Mouse (Mus musculus): ENCODE results near the gene Cdkn1b.
A peak's percentile ranks its signal among the peaks of the same experiment; 100 is the strongest.

The Cdkn1b gene

GRCm38 (mm10) chr6:134920190-134921013, at the start of gene Cdkn1b:
Gene Cdkn1b (plus strand): TSS chr6:134920401.
- peak; percentile 91 for ATAC-seq (ENCODE audit: low TSS enrichment)

GRCm38 (mm10) chr6:134870887-134871286, 49.3 kb upstream of the Cdkn1b start:
- peak; percentile 24; the same call in 1 of the 2 replicates for ATAC-seq (ENCODE audit: low TSS enrichment)

GRCm38 (mm10) chr6:134872236-134872635, 48.0 kb upstream of the Cdkn1b start:
- ATAC-seq (ENCODE audit: low TSS enrichment), result no peak

- ATAC-seq (ENCODE audit: low TSS enrichment), result no peak
Measured at GRCm38 (mm10) chr6:134873018-134873417, 47.2 kb upstream of the Cdkn1b start.

GRCm38 (mm10) chr6:134876795-134877194, 43.4 kb upstream of the Cdkn1b start:
- ATAC-seq (ENCODE audit: low TSS enrichment), result no peak; the same call in 1 of the 2 replicates

GRCm38 (mm10) chr6:134877276-134877675, 42.9 kb upstream of the Cdkn1b start:
- ATAC-seq (ENCODE audit: low TSS enrichment), result no peak

GRCm38 (mm10) chr6:134877892-134878291, 42.3 kb upstream of the Cdkn1b start:
- no peak for ATAC-seq (ENCODE audit: low TSS enrichment)

- ATAC-seq (ENCODE audit: low TSS enrichment), result no peak
Measured at GRCm38 (mm10) chr6:134879556-134879955, 40.6 kb upstream of the Cdkn1b start.

- ATAC-seq (ENCODE audit: low TSS enrichment), result no peak
Measured at GRCm38 (mm10) chr6:134880046-134880445, 40.2 kb upstream of the Cdkn1b start.

GRCm38 (mm10) chr6:134883661-134884060, 36.5 kb upstream of the Cdkn1b start:
- ATAC-seq (ENCODE audit: low TSS enrichment), result no peak

GRCm38 (mm10) chr6:134885515-134885914, 34.7 kb upstream of the Cdkn1b start:
- no peak for ATAC-seq (ENCODE audit: low TSS enrichment)

GRCm38 (mm10) chr6:134886475-134886874, 33.7 kb upstream of the Cdkn1b start:
- ATAC-seq (ENCODE audit: low TSS enrichment), result peak; percentile 14; the same call in 1 of the 2 replicates

GRCm38 (mm10) chr6:134887008-134887407, 33.2 kb upstream of the Cdkn1b start:
- peak; percentile 42 for ATAC-seq (ENCODE audit: low TSS enrichment)

GRCm38 (mm10) chr6:134887711-134888449, 32.3 kb upstream of the Cdkn1b start:
- ATAC-seq (ENCODE audit: low TSS enrichment), result peak; percentile 82

- ATAC-seq (ENCODE audit: low TSS enrichment), result peak; percentile 64
Measured at GRCm38 (mm10) chr6:134888563-134889017, 31.6 kb upstream of the Cdkn1b start.

- ATAC-seq (ENCODE audit: low TSS enrichment), result no peak
Measured at GRCm38 (mm10) chr6:134889763-134890162, 30.4 kb upstream of the Cdkn1b start.

- no peak for ATAC-seq (ENCODE audit: low TSS enrichment)
Measured at GRCm38 (mm10) chr6:134890436-134890835, 29.8 kb upstream of the Cdkn1b start.

- no peak for ATAC-seq (ENCODE audit: low TSS enrichment)
Measured at GRCm38 (mm10) chr6:134896570-134897436, 23.4 kb upstream of the Cdkn1b start.

GRCm38 (mm10) chr6:134897443-134898094, 22.6 kb upstream of the Cdkn1b start:
- ATAC-seq (ENCODE audit: low TSS enrichment), result peak; percentile 88

GRCm38 (mm10) chr6:134898095-134898965, 21.9 kb upstream of the Cdkn1b start, which contains the start of gene Gpr19:
Gene Gpr19 (minus strand): TSS chr6:134898578.
- ATAC-seq (ENCODE audit: low TSS enrichment), result peak; percentile 97
